Mouse (Mus musculus): ENCODE results near the gene Smarca1. TPM values are rescaled to one million over a fixed set of nuclear protein-coding genes. Genes with fewer than 3 reads are reported as not detected.

Smarca1 gene
- 24.1 TPM for polyA plus RNA-seq (2014; fragmentation: Illumina TruSeq; extraction: RNeasy Lipid Tissue Mini Kit (QIAGEN cat#74804); ENCODE audit: low read depth, low replicate concordance)

DNA sequence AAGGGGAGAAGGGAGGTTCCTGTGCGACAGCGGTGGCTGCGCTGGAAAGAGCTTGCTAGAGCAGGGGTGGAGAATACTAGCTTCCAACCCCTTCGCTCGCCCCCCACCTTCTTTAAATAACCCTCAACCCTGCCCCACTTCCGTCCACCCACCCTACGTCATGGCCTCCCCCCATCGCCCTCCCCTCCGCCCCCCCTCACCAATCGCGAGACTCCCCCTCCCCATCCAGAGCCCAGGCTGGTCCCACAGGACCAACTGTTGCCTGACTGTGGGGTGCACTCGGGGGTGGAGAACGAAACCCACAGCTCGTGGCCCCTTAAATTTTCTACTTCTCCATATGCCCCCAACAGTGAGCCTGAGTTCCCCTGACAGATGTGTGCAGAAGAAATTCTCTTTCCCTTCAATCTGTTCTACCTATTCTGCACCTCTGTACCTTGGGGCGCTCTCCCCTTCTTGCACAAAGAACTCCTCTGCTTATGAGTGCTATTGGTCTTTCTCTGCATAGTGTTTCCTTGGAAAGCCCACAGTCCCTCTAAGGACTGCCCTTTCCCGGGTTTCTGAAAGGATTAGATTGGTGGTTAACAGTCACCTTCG lies at the start of gene Smarca1:
Gene Smarca1 (minus strand): TSS at position 544 of the 594 bp plus-strand sequence.

GRCm38 (mm10) chrX:47912306-47912792 lies 19.6 kb upstream of the Smarca1 start, which contains the start of gene Ocrl:
TSS of gene Ocrl (plus strand) at chrX:47912387.

Other genes with a start within 250 kb of the Smarca1 start
- gene Ocrl, start 19.4 kb upstream of the Smarca1 start, polyA plus RNA-seq (2014; fragmentation: Illumina TruSeq; extraction: RNeasy Lipid Tissue Mini Kit (QIAGEN cat#74804); ENCODE audit: low read depth, low replicate concordance), result 14.1 TPM
- gene Apln, start 141.9 kb upstream of the Smarca1 start, polyA plus RNA-seq (2014; fragmentation: Illumina TruSeq; extraction: RNeasy Lipid Tissue Mini Kit (QIAGEN cat#74804); ENCODE audit: low read depth, low replicate concordance), result 4.2 TPM
- 0.32 TPM for gene Xpnpep2, start 215.8 kb upstream of the Smarca1 start, polyA plus RNA-seq (2014; fragmentation: Illumina TruSeq; extraction: RNeasy Lipid Tissue Mini Kit (QIAGEN cat#74804); ENCODE audit: low read depth, low replicate concordance)